Mouse (Mus musculus) v-Abl transformed pro-B cells (cell line): ENCODE results near the gene Mmp12.
"Not testable (repeated sequence)": the region's sequence is repeated elsewhere in the genome, so short reads cannot be mapped to it uniquely, and the experiment has no call there.

Experiments
- in situ Hi-C, 2 experiments: fragments of 400-800 bp; cut with MboI; formaldehyde crosslinking; loops; one replicate each; pipeline ENCODE4 v1.15.1; 2025; ENCODE audit not compliant: unreplicated experiment in 2 of 2

Mmp12 gene

DNA sequence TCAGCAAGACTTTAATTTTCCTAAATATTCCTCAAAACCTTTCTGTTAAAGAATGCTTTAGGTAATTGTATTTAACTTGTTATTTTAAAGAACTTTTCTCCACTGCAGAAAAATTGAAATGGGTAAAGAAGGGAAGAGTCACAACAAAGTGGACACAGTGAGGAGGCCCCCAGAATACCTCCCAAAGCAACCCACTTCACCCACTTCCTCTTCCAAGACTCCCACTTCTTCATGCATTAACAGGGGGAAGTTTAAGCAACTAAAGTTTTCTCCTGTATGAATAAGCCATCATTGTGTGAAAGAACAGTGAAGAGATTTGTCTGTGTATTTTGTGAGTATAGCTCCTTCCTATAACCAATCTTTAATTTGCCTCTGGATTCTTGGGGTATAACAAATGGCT is at the start of gene Mmp12:
Gene Mmp12 (plus strand): TSS at position 275 of the 400 bp plus-strand sequence.
- in situ Hi-C loops = no loop called here

GRCm38 (mm10) chr9:7331847-7332246 is 12.3 kb upstream of the Mmp12 start:
- in situ Hi-C loops = loop anchor here in 1 of 2 experiments (10.0 kb wide), 1 partner anchor 263 kb away; no protein-coding TSS in a partner anchor

DNA sequence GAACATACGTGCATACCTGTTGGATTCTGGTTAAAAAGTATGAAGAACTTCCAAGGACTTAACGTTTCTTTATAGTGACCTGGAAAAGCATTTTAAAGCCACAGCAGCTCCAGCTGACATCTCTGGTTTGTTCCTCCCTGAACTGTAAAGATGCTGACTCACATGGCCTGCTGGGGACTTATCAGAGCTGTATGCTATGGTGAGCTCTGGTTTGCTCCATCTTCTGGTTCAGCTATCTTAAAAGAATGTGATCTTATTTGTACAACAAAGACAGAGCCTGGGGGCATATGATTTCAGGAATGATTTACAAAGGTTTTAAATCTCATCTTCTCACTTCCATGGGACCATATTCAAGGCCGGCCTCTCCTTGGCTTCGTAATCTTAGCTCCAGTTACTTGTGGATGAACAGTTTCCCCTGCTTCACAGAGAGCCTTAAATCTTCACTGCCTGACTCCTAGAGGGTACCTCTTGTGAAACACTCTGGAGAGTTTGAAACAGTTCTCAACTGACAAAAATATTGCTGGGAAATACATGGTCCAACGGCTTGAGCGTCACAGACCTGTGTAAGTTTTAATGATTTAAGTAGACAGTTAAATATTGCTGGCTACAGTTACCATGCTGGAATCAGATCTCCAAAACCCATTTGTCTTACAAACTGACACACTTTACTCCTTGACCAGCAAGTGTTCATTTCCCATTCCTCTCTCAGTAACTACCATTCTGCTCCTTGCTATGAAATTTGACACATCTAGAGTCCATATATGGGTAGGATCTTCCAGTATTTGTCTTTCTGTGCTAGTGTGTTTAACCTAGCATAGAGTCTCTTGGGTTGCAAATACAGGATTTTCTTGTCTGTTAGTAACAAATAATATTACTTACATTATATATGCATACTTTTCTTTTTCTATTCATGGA is 8.2 kb upstream of the Mmp12 start:
- in situ Hi-C loops = loop anchor here in 1 of 2 experiments (5.0 to 10.0 kb wide), 2 partner anchors 114 to 259 kb away; no protein-coding TSS in a partner anchor

GRCm38 (mm10) chr9:7336740-7337483 is 7.3 kb upstream of the Mmp12 start:
- in situ Hi-C loops = loop anchor here in 1 of 2 experiments (5.0 to 10.0 kb wide), 2 partner anchors 115 to 258 kb away; no protein-coding TSS in a partner anchor

- in situ Hi-C loops = no loop called here
Measured at GRCm38 (mm10) chr9:7345513-7345912, 1.3 kb downstream of the Mmp12 start.

DNA sequence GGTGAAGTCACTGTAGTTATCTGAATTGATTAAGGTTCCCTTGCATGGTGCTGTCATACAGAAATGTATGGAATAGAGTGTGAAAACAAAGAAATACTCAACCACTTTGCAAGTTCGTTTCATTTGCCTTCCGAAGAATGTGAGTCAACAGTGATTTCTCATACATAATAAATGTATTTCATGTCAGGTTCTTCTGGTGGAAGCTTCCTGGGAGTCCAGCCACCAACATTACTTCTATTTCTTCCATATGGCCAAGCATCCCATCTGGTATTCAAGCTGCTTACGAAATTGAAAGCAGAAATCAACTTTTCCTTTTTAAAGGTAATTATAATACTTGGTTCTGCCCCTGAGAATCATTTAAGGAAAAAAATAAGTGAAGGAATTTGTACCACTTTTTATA is 10.4 kb downstream of the Mmp12 start:
- in situ Hi-C loops = no loop called here

- in situ Hi-C loops = no loop called here
Measured at GRCm38 (mm10) chr9:7387947-7388346, 43.8 kb downstream of the Mmp12 start, which contains the start of gene Mmp1b. Gene Mmp1b, minus strand, starts transcription at chr9:7388047.

GRCm38 (mm10) chr9:7396556-7396955 is 52.4 kb downstream of the Mmp12 start:
- in situ Hi-C loops = not testable (repeated sequence)
